Mouse (Mus musculus): ENCODE measurements around the gene 4930590J08Rik. TPM values are rescaled to one million over a fixed set of nuclear protein-coding genes. Genes with fewer than 3 reads are reported as not detected.
"Not testable (repeated sequence)": the region's sequence is repeated elsewhere in the genome, so short reads cannot be mapped to it uniquely, and the experiment has no call there.

Gene 4930590J08Rik
- polyA plus RNA-seq, 1 experiment from 2014 or later = not detected

- no peak overlapping the region for H3K4me2 ChIP-seq
- H3K27me3 ChIP-seq = no peaks in the 10 kb centered on the region
- H3K9ac ChIP-seq = no peak overlapping the region
- no peaks in the 10 kb centered on the region for H3K4me1 ChIP-seq (replicated peaks)
- ATAC-seq (ENCODE audit: low read depth) (no peak), DNase-seq (no peak)
- WGBS (ENCODE audit: insufficient replicate concordance) = 73% methylated on average over 2 of the region's 2 CpGs
- no peak overlapping the region for H3K4me3 ChIP-seq (replicated peaks)
- H3K36me3 ChIP-seq = peaks cover 82% of the 10 kb centered on the region
- no peaks in the 10 kb centered on the region for H3K9me3 ChIP-seq (replicated peaks)
- no peak overlapping the region for H3K27ac ChIP-seq
Observed at GRCm38 (mm10) chr6:91891776-91892175, 10.8 kb upstream of the 4930590J08Rik start.

GRCm38 (mm10) chr6:91896783-91897182, 5.8 kb upstream of the 4930590J08Rik start:
- Histone ChIP-seq H3K4me1 (replicated peaks) (no peaks in the 10 kb centered on the region), H3K4me2 (no peak overlapping the region), H3K27me3 (no peaks in the 10 kb centered on the region), H3K27ac (no peak overlapping the region), H3K9me3 (replicated peaks) (no peaks in the 10 kb centered on the region), H3K4me3 (replicated peaks) (no peak overlapping the region), H3K9ac (no peak overlapping the region), H3K36me3 (peaks cover 84% of the 10 kb centered on the region)
- ATAC-seq (ENCODE audit: low read depth) = no peak
- DNase-seq = no peak
- 88% methylated on average over 3 of the region's 3 CpGs for WGBS (ENCODE audit: insufficient replicate concordance)

GRCm38 (mm10) chr6:91901505-91901904, 1.1 kb upstream of the 4930590J08Rik start:
- peak; percentile 29 for DNase-seq
- Histone ChIP-seq H3K27me3 (no peaks in the 10 kb centered on the region), H3K9ac (no peak overlapping the region), H3K4me2 (no peak overlapping the region), H3K9me3 (replicated peaks) (no peaks in the 10 kb centered on the region), H3K4me3 (replicated peaks) (no peak overlapping the region), H3K4me1 (replicated peaks) (no peaks in the 10 kb centered on the region), H3K36me3 (peaks cover 53% of the 10 kb centered on the region), H3K27ac (no peak overlapping the region)
- 0 out of 2 replicates have a peak, but pooled peaks have one; percentile 51 for ATAC-seq (ENCODE audit: low read depth)
- WGBS (ENCODE audit: insufficient replicate concordance) = 25% methylated on average over 5 of the region's 5 CpGs

GRCm38 (mm10) chr6:91914011-91914410, 11.4 kb downstream of the 4930590J08Rik start:
- DNase-seq (no peak), ATAC-seq (ENCODE audit: low read depth) (no peak)
- Histone ChIP-seq H3K4me3 (replicated peaks) (no peak overlapping the region), H3K4me2 (no peak overlapping the region), H3K4me1 (replicated peaks) (no peaks in the 10 kb centered on the region), H3K27me3 (no peaks in the 10 kb centered on the region), H3K36me3 (no peaks in the 10 kb centered on the region), H3K9me3 (replicated peaks) (no peaks in the 10 kb centered on the region), H3K27ac (no peak overlapping the region), H3K9ac (no peak overlapping the region)
- WGBS (ENCODE audit: insufficient replicate concordance) = 76% methylated on average over 10 of the region's 10 CpGs

- DNase-seq = no peak
- H3K4me2 ChIP-seq = no peak overlapping the region
- 29% methylated on average over 4 of the region's 4 CpGs for WGBS (ENCODE audit: insufficient replicate concordance)
- H3K27ac ChIP-seq = no peak overlapping the region
- H3K9ac ChIP-seq = no peak overlapping the region
- H3K27me3 ChIP-seq = no peaks in the 10 kb centered on the region; the same call in 1 of the 2 replicates
- ATAC-seq (ENCODE audit: low read depth) = no peak
- no peaks in the 10 kb centered on the region for H3K4me1 ChIP-seq (replicated peaks)
- no peak overlapping the region for H3K4me3 ChIP-seq (replicated peaks)
- no peaks in the 10 kb centered on the region for H3K9me3 ChIP-seq (replicated peaks)
- H3K36me3 ChIP-seq = no peaks in the 10 kb centered on the region
Observed at GRCm38 (mm10) chr6:91917286-91917685, 14.7 kb downstream of the 4930590J08Rik start.

GRCm38 (mm10) chr6:91917716-91918115, 15.1 kb downstream of the 4930590J08Rik start:
- WGBS (ENCODE audit: insufficient replicate concordance) = 74% methylated on average over 11 of the region's 11 CpGs
- H3K27me3 ChIP-seq = no peaks in the 10 kb centered on the region; the same call in 1 of the 2 replicates
- H3K9ac ChIP-seq = no peak overlapping the region
- no peak overlapping the region for H3K4me3 ChIP-seq (replicated peaks)
- H3K4me2 ChIP-seq = no peak overlapping the region
- no peak for ATAC-seq (ENCODE audit: low read depth)
- H3K36me3 ChIP-seq = no peaks in the 10 kb centered on the region
- no peak overlapping the region for H3K27ac ChIP-seq
- H3K9me3 ChIP-seq (replicated peaks) = no peaks in the 10 kb centered on the region
- H3K4me1 ChIP-seq (replicated peaks) = no peaks in the 10 kb centered on the region
- DNase-seq = no peak

- no peaks in the 10 kb centered on the region for H3K4me1 ChIP-seq (replicated peaks)
- no peak overlapping the region for H3K27ac ChIP-seq
- no peaks in the 10 kb centered on the region for H3K27me3 ChIP-seq
- H3K4me3 ChIP-seq (replicated peaks) = no peak overlapping the region
- H3K4me2 ChIP-seq = no peak overlapping the region
- DNase-seq = no peak
- H3K9ac ChIP-seq = no peak overlapping the region
- H3K9me3 ChIP-seq (replicated peaks) = no peaks in the 10 kb centered on the region
- no peak for ATAC-seq (ENCODE audit: low read depth)
- 67% methylated on average over 5 of the region's 5 CpGs for WGBS (ENCODE audit: insufficient replicate concordance)
- H3K36me3 ChIP-seq = no peaks in the 10 kb centered on the region
Observed at GRCm38 (mm10) chr6:91931231-91931630, 28.6 kb downstream of the 4930590J08Rik start.

GRCm38 (mm10) chr6:91938491-91938890, 35.9 kb downstream of the 4930590J08Rik start:
- WGBS (ENCODE audit: insufficient replicate concordance) = 67% methylated on average over 4 of the region's 4 CpGs
- no peak overlapping the region for H3K4me2 ChIP-seq
- no peak overlapping the region for H3K27ac ChIP-seq
- no peaks in the 10 kb centered on the region for H3K4me1 ChIP-seq (replicated peaks)
- H3K36me3 ChIP-seq = no peaks in the 10 kb centered on the region
- no peaks in the 10 kb centered on the region for H3K9me3 ChIP-seq (replicated peaks)
- H3K4me3 ChIP-seq (replicated peaks) = no peak overlapping the region
- no peak overlapping the region for H3K9ac ChIP-seq
- ATAC-seq (ENCODE audit: low read depth) = no peak
- DNase-seq = no peak
- no peaks in the 10 kb centered on the region for H3K27me3 ChIP-seq

- no peak for DNase-seq
- H3K4me1 ChIP-seq (replicated peaks) = no peaks in the 10 kb centered on the region
- no peak overlapping the region for H3K4me2 ChIP-seq
- no peak for ATAC-seq (ENCODE audit: low read depth)
- no peaks in the 10 kb centered on the region for H3K36me3 ChIP-seq
- no peak overlapping the region for H3K9ac ChIP-seq
- H3K4me3 ChIP-seq (replicated peaks) = no peak overlapping the region
- H3K9me3 ChIP-seq (replicated peaks) = no peaks in the 10 kb centered on the region
- H3K27me3 ChIP-seq = no peaks in the 10 kb centered on the region
- no peak overlapping the region for H3K27ac ChIP-seq
- 60% methylated on average over 2 of the region's 2 CpGs for WGBS (ENCODE audit: insufficient replicate concordance)
Observed at GRCm38 (mm10) chr6:91948426-91948825, 45.8 kb downstream of the 4930590J08Rik start.

GRCm38 (mm10) chr6:91958015-91958414, 55.4 kb downstream of the 4930590J08Rik start:
- not testable (repeated sequence) for ATAC-seq (ENCODE audit: low read depth); H3K4me2 ChIP-seq; H3K9me3 ChIP-seq (replicated peaks); H3K27ac ChIP-seq; H3K27me3 ChIP-seq; H3K4me3 ChIP-seq (replicated peaks); DNase-seq; H3K36me3 ChIP-seq; H3K4me1 ChIP-seq (replicated peaks); H3K9ac ChIP-seq
- WGBS (ENCODE audit: insufficient replicate concordance) = 10% methylated on average over 2 of the region's 8 CpGs

GRCm38 (mm10) chr6:91960028-91960811, 57.6 kb downstream of the 4930590J08Rik start:
- H3K9ac ChIP-seq = no peak overlapping the region
- H3K9me3 ChIP-seq (replicated peaks) = no peaks in the 10 kb centered on the region
- no peak overlapping the region; the same call in 1 of the 2 replicates for H3K27ac ChIP-seq
- no peaks in the 10 kb centered on the region; the same call in 1 of the 2 replicates for H3K4me1 ChIP-seq (replicated peaks)
- H3K36me3 ChIP-seq = no peaks in the 10 kb centered on the region
- no peaks in the 10 kb centered on the region for H3K27me3 ChIP-seq
- H3K4me3 ChIP-seq (replicated peaks) = no peak overlapping the region
- no peak for ATAC-seq (ENCODE audit: low read depth)
- whole genome bisulfite sequencing (ENCODE audit: insufficient replicate concordance) = 28% methylated on average over 8 of the region's 8 CpGs
- H3K4me2 ChIP-seq = no peak overlapping the region
- no peak for DNase-seq

GRCm38 (mm10) chr6:91963429-91963828, 60.8 kb downstream of the 4930590J08Rik start:
- H3K4me1 ChIP-seq (replicated peaks) = no peaks in the 10 kb centered on the region; the same call in 1 of the 2 replicates
- 24% methylated on average over 4 of the region's 4 CpGs for WGBS (ENCODE audit: insufficient replicate concordance)
- no peak overlapping the region for H3K9ac ChIP-seq
- ATAC-seq (ENCODE audit: low read depth) = no peak
- H3K4me3 ChIP-seq (replicated peaks) = no peak overlapping the region
- H3K27me3 ChIP-seq = no peaks in the 10 kb centered on the region
- no peak overlapping the region for H3K4me2 ChIP-seq
- H3K27ac ChIP-seq = no peak overlapping the region
- H3K9me3 ChIP-seq (replicated peaks) = no peaks in the 10 kb centered on the region
- DNase-seq = no peak
- no peaks in the 10 kb centered on the region for H3K36me3 ChIP-seq
